Mouse (Mus musculus) brain, embryonic 18.5 days (tissue): Measurements from ENCODE around the gene 4930579F01Rik.
A peak's percentile ranks its signal among the peaks of the same experiment; 100 is the strongest.
"Not testable (repeated sequence)": the region's sequence is repeated elsewhere in the genome, so short reads cannot be mapped to it uniquely, and the experiment has no call there.

Source experiments
- DNase-seq: peaks from one replicate; pipeline ENCODE4 v3.0.0-alpha.2; 2012; ENCODE audit warnings: low read depth, low spot score

The 4930579F01Rik gene

DNA sequence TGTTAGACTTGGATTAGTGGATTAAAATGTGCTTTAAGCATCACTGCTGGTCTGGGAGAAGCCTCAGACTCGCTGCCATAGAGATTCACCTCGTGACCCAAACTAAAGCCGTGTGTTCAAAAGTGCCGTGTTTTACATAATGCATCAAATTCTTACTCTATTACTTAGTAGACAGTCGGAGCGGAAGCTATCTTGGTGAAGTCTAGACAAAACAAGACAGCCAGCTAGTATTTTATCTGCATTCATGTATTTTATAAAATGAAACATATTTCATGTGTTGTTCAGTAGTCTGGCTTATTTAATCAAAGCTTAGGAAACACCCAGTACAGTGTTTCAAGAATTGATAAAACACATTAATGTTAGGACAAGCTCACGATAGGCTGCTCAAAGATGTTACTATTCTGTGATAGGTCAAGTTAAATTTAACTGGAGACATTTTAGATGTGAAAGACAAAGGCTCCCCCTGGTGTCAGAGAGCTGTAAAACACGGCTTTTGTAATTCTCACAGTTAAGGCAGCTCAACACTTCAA lies 48.9 kb downstream of the 4930579F01Rik start, which contains the start of gene Mttp:
Mttp (minus strand) TSS at position 327 of the 530 bp plus-strand sequence.
- DNase-seq, result peak; percentile 78

GRCm38 (mm10) chr3:138144060-138144641 lies 49.5 kb downstream of the 4930579F01Rik start:
- peak; percentile 14 for DNase-seq

- peak; percentile 96 for DNase-seq
These were observed 50.1 kb downstream of the 4930579F01Rik start, which contains the start of gene Trmt10a for GRCm38 (mm10) chr3:138143315-138144059. Trmt10a (plus strand) TSS chr3:138143448.

- DNase-seq, result no peak
These were observed 50.8 kb downstream of the 4930579F01Rik start for GRCm38 (mm10) chr3:138142733-138143314.

DNA sequence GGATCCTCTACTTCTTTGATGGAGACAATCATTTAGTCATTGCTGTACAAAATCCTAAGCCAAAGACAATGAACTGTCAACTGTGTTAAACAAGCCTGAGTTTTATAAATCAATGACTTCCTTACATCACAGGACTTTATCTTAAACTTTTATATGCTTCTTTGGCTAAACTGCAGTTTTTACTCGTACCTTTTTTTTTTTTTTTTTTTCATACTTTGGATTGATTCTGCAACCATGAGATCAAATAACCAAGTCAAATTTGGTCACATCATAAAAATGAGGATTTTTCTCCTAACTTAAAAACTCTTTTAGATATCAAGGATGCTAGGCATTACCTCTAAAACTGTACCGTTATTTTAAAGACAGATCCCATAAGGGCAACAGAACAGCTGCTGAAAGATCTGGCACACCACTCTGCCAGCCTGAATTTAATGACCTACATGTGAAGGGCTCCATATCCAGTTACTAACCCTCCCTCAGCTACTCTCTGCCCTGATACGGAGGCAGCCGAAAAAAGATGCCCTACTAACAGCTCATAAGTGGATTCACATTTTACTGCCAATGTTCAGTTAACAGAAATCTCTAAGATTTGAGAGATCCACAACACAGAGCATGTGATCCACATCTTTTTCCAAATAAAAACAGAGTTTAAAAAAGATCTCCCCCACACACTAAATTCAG lies 51.4 kb downstream of the 4930579F01Rik start:
- no peak for DNase-seq

- DNase-seq, result no peak
These were observed 54.0 kb downstream of the 4930579F01Rik start for GRCm38 (mm10) chr3:138139663-138140062.

DNA sequence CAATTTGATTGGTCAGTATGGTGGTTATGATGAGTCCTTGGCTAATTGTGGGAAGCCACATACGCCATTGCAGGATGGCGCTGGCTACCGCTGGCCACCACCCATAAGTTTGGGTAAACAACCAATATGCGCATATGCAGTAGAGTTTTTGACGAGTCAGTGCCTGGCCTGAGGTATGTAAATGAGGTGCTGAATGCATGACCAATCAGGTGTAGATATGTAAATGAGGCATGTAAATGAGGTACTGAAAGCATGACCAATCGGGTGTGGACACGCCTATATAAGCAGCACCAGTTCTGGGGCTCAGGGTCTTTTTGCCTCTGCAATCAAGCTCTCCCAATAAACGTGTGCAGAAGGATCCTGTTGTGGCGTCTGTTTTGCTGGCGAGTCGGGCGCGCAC lies 55.5 kb downstream of the 4930579F01Rik start:
- DNase-seq, result not testable (repeated sequence)

DNA sequence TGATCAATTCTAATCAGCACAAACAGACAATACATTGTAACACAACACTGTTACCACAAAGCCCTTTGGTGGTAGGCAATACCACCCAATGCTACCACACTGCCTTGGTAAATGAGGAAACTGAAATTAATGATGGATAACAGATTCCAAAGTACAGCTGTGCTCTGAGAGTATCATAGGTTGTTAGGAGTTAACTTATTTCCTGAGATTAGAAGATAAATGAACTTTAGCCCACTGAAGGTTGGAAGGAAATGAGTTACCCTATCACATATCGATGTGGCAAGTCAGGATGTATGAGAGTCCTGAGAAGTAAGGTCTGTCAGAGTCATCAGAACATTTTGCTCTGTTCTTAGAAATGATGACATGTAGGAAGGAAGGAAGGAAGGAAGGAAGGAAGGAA lies 59.1 kb downstream of the 4930579F01Rik start:
- no peak for DNase-seq

DNA sequence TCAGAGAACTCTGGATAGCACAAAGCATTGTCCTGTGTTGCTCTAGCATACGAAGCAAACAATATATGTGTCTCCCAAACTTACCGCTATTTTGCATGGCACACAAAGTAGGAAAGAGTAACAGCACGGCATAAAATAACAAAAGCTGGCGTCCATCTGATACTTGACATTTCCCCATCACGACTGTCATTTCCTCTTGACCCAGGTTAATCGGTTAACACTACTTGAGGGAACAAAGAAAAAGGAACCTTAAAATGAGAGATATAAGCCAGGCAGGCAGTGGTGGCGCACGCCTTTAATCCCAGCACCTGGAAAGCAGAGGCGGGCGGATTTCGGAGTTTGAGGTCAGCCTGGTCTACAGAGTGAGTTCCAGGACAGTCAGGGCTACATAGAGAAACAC lies 59.7 kb downstream of the 4930579F01Rik start:
- no peak for DNase-seq

DNA sequence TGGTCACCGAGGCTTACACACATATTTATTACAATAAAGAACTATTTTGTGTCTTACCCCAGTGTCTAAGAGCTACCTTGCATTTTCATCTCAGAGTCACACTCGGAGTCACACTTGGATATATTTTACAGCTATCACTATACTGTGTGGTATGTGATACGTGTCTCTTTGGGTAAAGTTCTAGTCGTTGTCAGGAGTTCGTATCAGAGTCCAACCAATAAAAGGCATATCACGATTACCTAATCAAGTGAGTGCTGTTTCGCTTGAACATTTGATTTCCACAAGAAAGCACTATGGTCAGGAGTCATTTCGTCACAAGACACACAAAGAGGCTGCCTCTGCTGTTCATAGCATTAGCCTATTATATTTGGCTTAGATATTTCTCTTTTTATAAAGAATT lies 60.2 kb downstream of the 4930579F01Rik start:
- DNase-seq, result no peak

- DNase-seq, result no peak
These were observed 62.5 kb downstream of the 4930579F01Rik start for GRCm38 (mm10) chr3:138131168-138131567.

DNA sequence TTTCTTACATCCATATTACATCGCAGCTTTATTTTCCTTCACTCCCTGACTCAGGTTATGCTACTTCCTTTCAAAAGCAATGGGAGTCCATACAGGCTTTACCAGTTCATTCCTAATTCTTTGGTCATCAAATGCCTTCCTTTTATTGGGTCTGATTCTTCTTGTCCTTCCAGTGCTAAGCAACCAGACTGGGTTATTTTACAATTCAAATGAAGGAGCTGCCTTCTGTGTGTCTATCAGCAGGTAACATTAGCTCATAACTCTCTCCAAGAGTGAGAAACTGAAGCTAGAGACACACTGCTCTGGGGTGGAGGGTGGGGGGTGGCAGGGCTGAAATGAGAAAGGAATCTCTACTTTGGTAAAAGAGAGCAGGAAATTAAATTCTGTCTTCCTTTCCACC lies 62.9 kb downstream of the 4930579F01Rik start:
- DNase-seq, result no peak

DNA sequence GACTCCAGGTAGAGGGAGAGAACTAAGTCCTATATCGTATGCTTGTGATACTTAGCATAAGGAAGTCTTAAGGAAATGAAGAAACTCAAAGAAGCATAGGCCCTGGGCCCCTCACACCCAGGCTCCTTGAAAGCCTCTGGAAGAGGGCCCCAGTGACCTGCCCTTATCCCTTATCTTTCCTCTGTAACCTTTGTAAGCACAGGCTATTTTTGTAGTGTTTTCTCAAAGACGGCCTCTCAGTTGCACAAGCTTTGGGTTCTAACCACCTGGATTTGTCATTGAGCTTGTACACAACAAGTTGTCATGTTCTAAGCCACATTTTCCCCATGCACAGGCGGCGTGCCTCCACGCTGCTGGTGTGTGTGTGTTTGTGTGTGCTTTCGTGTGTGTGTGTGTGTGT lies 64.5 kb downstream of the 4930579F01Rik start:
- DNase-seq, result no peak

GRCm38 (mm10) chr3:138123842-138124241 lies 69.8 kb downstream of the 4930579F01Rik start:
- no peak for DNase-seq

DNA sequence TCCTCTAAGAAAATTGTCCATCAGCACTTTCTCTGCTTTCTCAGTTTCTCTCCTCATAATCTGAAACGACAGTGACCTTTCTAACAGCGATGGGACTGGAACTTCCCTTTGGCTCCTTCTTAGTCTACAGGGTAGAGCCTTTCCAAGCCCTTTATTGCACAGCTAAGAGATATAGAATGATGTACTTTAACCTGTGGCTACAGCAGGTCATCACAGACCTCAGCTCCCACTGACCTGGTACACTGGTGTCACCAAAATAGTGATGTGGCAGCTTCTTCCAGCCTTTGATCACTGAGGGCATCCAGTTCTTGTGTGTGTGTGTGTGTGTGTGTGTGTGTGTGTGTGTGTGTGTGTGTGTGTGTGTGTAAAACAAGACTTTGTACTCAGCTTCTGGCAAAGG lies 72.2 kb downstream of the 4930579F01Rik start:
- no peak for DNase-seq

- DNase-seq, result no peak
These were observed 74.0 kb downstream of the 4930579F01Rik start for GRCm38 (mm10) chr3:138119444-138120105.

DNA sequence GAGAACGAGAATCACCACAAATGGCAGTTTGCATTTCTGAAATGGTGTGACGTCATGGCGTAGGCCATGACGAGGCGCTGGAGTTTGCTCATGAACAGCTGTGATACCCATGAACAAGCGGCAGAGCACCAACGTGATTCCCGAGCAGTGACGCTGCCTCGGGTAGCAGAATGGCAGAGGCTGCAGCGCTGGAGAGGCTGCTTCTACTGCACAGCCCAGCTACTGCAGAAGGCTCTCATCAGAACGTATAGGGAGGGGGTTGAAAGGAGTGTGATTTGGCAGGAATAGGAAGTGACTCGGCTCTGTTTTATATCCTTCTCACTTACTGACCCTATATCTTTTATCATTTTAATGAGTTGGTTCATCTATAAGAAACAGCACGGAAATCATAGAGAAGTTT lies 74.8 kb downstream of the 4930579F01Rik start:
- DNase-seq, result no peak

GRCm38 (mm10) chr3:138118392-138118791 lies 75.2 kb downstream of the 4930579F01Rik start:
- DNase-seq, result no peak

DNA sequence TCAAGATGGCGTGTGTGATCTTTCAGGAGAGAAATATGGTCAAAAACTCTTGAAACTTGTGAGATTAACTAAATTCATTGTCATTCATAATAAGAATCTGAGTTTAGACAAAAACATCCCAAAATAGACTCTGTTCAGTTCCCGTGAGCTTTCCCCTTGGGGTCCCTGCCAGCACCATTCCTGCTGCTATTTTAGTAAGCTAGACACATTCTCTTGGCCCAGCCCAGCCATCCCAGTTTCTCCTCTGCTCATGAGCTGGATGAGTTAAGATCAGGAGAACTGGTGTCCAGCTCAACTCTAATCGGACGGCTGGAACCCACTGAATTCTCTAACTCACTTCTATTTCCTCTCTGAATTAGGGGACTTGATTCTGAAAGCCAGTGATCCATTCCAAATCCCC lies 76.8 kb downstream of the 4930579F01Rik start:
- DNase-seq, result no peak

- DNase-seq, result no peak
These were observed 79.5 kb downstream of the 4930579F01Rik start for GRCm38 (mm10) chr3:138114106-138114505.
